Mouse (Mus musculus) cortical plate, adult 2 months (tissue): ENCODE measurements around the gene Pltp. TPM values are rescaled to one million over a fixed set of nuclear protein-coding genes. Genes with fewer than 3 reads are reported as not detected.
"Not testable (repeated sequence)": the region's sequence is repeated elsewhere in the genome, so short reads cannot be mapped to it uniquely, and the experiment has no call there.

Source experiments
- H3K27ac ChIP-seq: fragments of 200-500 bp; 2 replicates; pipeline ENCODE4 v1.5.1; 2012; ENCODE audit warnings: low read length, control low read depth, inconsistent platforms; ENCODE audit not compliant: insufficient read depth
- H3K4me1 ChIP-seq: fragments of 200-500 bp; 2 replicates; pipeline ENCODE4 v1.6.1; 2011; ENCODE audit warnings: low read length; ENCODE audit not compliant: control insufficient read depth, insufficient read depth
- H3K4me3 ChIP-seq: fragments of 200-500 bp; 2 replicates; pipeline ENCODE4 v1.5.1; 2011; ENCODE audit warnings: mild to moderate bottlenecking, low read length, control low read depth; ENCODE audit not compliant: insufficient read depth
- CTCF ChIP-seq: fragments of 200-500 bp; IDR thresholded peaks from 2 replicates; pipeline ENCODE4 v1.5.1; 2011; ENCODE audit warnings: mild to moderate bottlenecking, control low read depth, low read length; ENCODE audit not compliant: insufficient read depth; ENCODE audit errors: extremely low read depth
- POLR2A ChIP-seq: fragments of 200-500 bp; IDR thresholded peaks from 2 replicates; pipeline ENCODE4 v1.6.1; 2011; ENCODE audit warnings: mild to moderate bottlenecking, low read length, control low read depth; ENCODE audit not compliant: insufficient read depth; ENCODE audit errors: extremely low read depth
- polyA plus RNA-seq: library from polyadenylated mRNA; depleted of rRNA; stranded (reverse); fragments of >200 nt; gene quantifications from 2 replicates; pipeline ENCODE4 v1.2.3, GENCODE M21; 2012

Gene Pltp
- polyA plus RNA-seq, 1 experiment: 186 TPM

DNA sequence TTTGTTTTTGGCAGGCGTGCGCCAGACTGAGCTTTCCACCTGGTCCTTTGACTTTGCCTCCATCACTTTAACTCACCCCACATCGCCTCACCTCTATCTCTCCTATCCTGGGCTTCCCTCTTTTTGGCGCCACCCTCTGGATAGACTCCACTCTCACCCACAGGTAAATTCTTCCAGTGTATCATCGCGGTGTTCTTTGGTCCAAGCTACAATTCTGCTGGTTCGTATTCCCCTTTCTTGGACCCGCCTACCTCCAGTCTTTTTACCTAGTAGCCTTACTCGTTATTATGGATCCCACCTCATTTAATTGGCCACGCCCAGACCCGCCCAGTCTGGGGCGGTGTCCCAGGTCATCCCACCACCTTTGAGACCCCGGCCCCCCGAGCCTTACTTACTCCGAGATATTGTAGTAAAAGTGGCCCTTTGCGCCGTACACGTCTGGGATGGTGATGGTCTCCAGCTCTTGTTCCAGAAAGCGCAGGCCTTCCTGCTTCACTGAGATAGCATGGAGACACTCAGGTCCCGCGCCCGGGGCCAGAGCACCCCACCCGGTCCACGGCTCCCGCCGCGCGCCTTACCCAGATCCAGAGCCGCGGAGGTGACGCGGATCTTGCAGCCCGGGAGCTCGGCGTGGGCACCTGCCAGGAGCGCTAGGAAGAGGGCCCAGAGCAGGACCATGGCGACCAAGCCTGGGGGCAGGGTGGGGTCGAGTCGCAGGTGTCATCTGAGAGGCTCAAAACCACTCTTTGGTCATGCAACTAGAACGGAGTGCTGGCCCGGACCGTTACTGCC, 1.0 kb downstream of the Pltp start:
- no peak for TF ChIP-seq POLR2A
- no peak for TF ChIP-seq CTCF
- no peak overlapping the region for H3K27ac ChIP-seq
- H3K4me1 ChIP-seq: no peaks in the 10 kb centered on the region; the same call in 1 of the 2 replicates
- H3K4me3 ChIP-seq: peak overlapping the region; percentile 33

DNA sequence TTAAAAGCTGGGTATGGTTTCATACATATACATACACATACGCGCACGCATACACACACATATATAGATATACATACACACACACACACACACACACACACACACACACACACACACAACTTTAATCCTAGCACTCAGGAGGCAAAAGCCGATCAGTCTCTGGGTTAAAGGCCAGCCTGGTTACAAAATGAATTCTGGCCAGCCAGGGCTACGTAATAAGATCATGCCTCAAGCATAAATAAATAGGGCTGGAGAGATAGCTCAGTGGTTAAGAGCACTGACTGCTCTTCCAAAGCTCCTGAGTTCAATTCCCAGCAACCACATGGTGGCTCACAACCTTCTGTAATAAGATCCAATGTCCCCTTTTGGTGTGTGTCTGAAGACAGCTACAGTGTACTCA, 1.9 kb downstream of the Pltp start:
- not testable (repeated sequence) for H3K4me3 ChIP-seq, H3K27ac ChIP-seq, H3K4me1 ChIP-seq

DNA sequence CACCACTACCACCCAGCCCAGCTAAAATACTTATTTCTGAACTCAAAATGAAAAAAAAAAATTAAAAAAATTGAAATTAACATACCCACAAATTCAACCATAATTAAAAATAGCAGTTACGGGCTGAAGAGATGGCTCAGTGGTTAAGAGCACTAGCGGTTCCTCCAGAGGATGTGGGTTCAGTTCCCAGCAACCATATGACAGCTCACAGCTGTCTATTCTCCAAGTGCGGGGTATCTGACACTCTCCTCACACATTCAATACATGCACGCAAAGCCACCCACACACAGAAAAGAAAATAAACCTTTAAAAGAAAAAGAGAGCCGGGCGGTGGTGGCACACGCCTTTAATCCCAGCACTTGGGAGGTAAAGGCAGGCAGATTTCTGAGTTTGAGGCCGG, 7.5 kb downstream of the Pltp start:
- Histone ChIP-seq H3K4me1 (no peaks in the 10 kb centered on the region), H3K4me3 (no peak overlapping the region), H3K27ac (no peak overlapping the region)
- TF ChIP-seq POLR2A: no peak
- TF ChIP-seq CTCF: no peak

DNA sequence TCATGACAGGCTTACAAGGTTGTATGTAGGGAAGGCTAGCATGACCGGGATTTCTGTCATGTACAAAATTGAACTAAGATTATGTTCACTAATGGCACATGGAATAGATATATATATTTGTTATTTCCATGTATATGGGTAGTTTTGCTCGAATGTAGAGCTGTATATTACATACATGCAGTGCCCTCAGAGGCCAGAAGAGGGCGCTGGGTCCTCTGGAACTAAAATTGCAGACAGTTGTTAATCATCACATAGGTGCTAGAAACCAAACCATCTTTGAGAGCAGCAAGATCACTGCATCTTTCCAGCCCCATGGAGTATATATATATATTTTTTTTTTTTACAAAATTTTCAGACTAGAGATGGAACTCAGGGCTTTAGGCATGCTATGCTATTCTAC, 11.7 kb downstream of the Pltp start:
- H3K4me3 ChIP-seq: no peak overlapping the region
- no peaks in the 10 kb centered on the region for H3K4me1 ChIP-seq
- no peak overlapping the region for H3K27ac ChIP-seq
- TF ChIP-seq CTCF: no peak
- no peak for TF ChIP-seq POLR2A

DNA sequence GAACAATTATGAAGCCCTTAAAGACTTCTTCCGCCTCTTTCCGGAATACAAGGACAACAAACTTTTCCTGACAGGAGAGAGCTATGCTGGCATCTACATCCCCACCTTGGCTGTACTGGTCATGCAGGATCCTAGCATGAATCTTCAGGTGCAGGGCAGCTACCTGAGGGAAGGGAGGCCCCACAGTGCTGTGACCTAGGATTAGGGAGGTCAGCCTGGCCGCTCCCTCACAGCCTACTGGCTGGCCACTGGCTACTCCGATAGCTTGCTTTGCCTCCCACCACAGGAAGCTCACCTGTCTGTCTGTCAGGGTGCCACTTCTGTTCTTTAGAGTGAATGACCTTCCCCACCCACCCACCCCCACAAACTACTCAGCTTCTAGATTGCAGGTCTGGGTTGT, 22.3 kb downstream of the Pltp start:
- Histone ChIP-seq H3K4me1 (no peaks in the 10 kb centered on the region), H3K27ac (no peak overlapping the region), H3K4me3 (no peak overlapping the region)
- TF ChIP-seq POLR2A (no peak), CTCF (no peak)

DNA sequence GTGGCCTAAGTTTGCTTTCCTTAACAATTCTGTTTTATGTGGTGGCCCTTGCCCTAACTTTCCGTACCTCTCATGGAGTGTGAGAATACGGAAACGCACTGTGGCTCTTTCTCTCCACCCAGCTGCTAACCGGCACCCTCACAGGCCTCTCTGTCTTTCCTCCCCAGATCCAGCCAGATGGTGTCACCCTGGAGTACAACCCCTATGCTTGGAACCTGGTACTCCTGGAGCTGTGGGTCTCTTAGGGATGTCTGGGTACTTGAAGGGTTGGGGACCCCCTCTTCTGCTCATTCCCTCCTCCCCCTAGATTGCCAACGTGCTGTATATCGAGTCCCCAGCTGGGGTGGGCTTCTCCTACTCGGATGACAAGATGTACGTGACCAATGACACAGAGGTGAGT, 23.0 kb downstream of the Pltp start:
- TF ChIP-seq POLR2A: 0 out of 2 replicates have a peak, but pooled peaks have one; percentile 15
- TF ChIP-seq CTCF: 0 out of 2 replicates have a peak, but pooled peaks have one; percentile 1
- H3K4me3 ChIP-seq: peak overlapping the region; percentile 50
- H3K27ac ChIP-seq: no peak overlapping the region
- H3K4me1 ChIP-seq: no peaks in the 10 kb centered on the region

DNA sequence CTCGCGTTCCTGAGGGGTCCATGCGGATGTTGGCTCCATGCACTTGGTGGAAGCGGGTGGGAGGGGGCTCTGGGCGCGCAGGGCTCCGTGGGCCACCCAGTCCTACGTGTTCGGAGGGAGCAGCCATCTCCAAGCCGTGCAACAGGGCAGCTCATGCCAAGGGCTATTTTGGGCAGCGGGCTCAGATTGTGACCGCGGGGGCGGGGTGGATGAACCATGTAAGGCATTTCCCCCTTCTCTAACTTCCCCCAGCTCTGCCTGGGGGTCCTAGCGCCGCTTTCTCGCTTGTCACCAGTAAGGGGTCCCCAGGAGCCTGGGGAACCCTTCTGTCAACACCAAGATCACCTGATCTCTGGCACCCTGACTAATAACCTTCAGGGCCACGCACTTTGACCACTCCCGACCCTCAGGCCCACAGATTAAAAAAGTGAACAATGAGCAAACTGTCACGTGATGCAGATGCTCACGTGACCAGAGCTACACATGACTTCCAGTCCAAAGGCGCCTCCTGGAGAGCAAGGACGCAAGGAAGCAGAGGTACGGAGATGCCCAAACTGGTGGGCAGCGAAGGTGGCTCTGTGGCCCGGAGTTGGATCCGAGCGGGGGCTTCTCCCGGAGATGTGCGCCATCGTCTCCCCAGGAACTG, 24.1 kb downstream of the Pltp start, which contains the start of gene Neurl2:
Gene Neurl2, minus strand, starts transcription at position 143 of the 646 bp plus-strand sequence.
- Histone ChIP-seq H3K4me1 (no peaks in the 10 kb centered on the region), H3K27ac (peak within 1 kb of the TSS; percentile 77), H3K4me3 (peak within 1 kb of the TSS; percentile 50)
- no peak for TF ChIP-seq CTCF
- TF ChIP-seq POLR2A: peak; percentile 90

DNA sequence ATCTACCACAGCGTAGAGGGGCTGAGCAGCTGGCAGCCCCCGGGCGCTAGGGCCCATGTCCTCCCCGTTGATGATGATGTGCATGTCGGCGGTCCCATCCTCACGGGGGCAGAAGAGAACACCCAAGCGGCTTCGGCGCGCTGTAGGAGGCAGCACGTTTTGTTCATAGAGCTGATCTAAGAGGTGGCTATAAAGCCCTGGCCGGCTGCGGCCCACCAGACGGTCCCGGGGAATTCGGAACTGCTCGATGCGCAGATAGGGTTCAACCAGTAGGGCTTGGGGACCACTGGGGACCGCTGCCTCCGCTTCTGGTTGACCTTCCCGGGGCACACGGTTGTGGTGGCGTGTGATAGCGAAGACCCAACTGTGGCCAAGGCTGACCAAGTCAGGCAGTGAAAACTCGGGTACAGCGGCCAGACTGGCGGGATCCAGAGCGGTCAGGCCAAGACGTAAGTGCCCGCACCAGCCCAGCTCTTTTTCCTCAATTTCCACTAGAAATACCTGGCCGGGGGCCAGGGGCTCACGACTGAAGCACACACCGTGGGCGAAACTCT, 24.7 kb downstream of the Pltp start, which contains the start of gene Ctsa:
Gene Ctsa, plus strand, starts transcription at position 126 of the 554 bp plus-strand sequence.
- H3K4me1 ChIP-seq: no peaks in the 10 kb centered on the region
- TF ChIP-seq POLR2A: peak; percentile 55; the same call in 1 of the 2 replicates
- peak; percentile 37 for TF ChIP-seq CTCF
- peak within 1 kb of the TSS; percentile 50 for H3K4me3 ChIP-seq
- H3K27ac ChIP-seq: peak within 1 kb of the TSS; percentile 77

DNA sequence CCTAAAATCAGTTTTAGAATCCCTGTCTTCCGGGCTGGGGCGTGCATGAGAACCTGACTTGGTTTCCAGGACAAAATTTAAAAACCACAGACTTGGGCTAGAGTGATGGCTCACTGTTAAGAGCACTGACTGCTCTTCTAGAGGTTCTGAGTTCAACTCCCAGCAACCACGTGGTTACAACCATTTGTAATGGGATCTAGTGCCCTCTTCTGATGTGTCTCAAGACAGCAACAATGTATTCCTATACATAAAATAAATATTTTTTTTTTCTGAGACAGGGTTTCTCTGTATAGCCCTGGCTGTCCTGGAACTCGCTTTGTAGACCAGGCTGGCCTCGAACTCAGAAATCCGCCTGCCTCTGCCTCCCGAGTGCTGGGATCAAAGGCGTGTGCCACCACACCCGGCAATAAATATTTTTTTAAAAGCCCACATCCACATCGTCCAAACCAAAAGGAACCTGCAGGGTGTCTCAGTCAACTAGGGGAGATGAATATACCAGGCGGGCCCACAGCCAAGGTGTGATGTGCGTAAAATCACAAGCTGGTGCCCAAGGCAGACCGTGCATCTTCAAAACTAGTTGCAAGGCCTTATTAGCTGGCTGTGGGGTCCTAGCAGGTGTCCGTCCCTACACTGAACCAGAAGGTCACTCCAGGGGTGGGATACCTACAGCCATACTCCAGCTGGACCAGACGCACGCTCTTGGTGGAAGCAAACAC, 25.3 kb downstream of the Pltp start:
- Histone ChIP-seq H3K27ac (no peak overlapping the region), H3K4me3 (peak overlapping the region; percentile 50; the same call in 1 of the 2 replicates), H3K4me1 (no peaks in the 10 kb centered on the region)
- TF ChIP-seq CTCF (no peak), POLR2A (no peak)
